Mouse (Mus musculus) liver, adult 2 months (tissue): ENCODE results near the gene Gm21970. TPM values are rescaled to one million over a fixed set of nuclear protein-coding genes. Genes with fewer than 3 reads are reported as not detected.

ENCODE experiments used
- DNase-seq: peaks from one replicate; pipeline ENCODE4 v3.0.0-alpha.2; 2011; ENCODE audit warnings: low read depth, low spot score; ENCODE audit errors: extremely low read depth
- H3K27ac ChIP-seq: fragments of 200-500 bp; replicated peaks from 2 replicates; pipeline ENCODE4 v1.5.1; 2012; ENCODE audit warnings: low read depth, mild to moderate bottlenecking, control low read depth, inconsistent platforms, low read length; ENCODE audit not compliant: insufficient read depth
- H3K27me3 ChIP-seq: fragments of 200-500 bp; 2 replicates; pipeline ENCODE4 v1.6.1; 2012; ENCODE audit warnings: mild to moderate bottlenecking, moderate library complexity, low read length, inconsistent platforms; ENCODE audit not compliant: control insufficient read depth, insufficient read depth
- H3K36me3 ChIP-seq: fragments of 200-500 bp; 2 replicates; pipeline ENCODE4 v1.6.1; 2012; ENCODE audit warnings: low read length, inconsistent platforms; ENCODE audit not compliant: control insufficient read depth, insufficient read depth
- H3K4me1 ChIP-seq: fragments of 200-500 bp; 2 replicates; pipeline ENCODE4 v1.6.1; 2011; ENCODE audit warnings: low read length; ENCODE audit not compliant: control insufficient read depth, insufficient read depth
- H3K4me3 ChIP-seq: fragments of 200-500 bp; 2 replicates; pipeline ENCODE4 v1.5.1; 2011; ENCODE audit warnings: low read depth, mild to moderate bottlenecking, control low read depth, low read length, moderate library complexity; ENCODE audit not compliant: insufficient read depth
- H3K79me2 ChIP-seq: fragments of 200-500 bp; 2 replicates; pipeline ENCODE4 v1.6.1; 2012; ENCODE audit warnings: inconsistent platforms, mild to moderate bottlenecking, low read length, moderate library complexity; ENCODE audit not compliant: control insufficient read depth, insufficient read depth
- H3K9ac ChIP-seq: fragments of 200-500 bp; 2 replicates; pipeline ENCODE4 v1.6.1; 2012; ENCODE audit warnings: low read depth, mild to moderate bottlenecking, control low read depth, inconsistent platforms, low read length
- CTCF ChIP-seq: fragments of 200-500 bp; IDR thresholded peaks from 2 replicates; pipeline ENCODE4 v1.5.1; 2011; ENCODE audit warnings: low read depth, low read length, control low read depth
- POLR2A ChIP-seq: fragments of 200-500 bp; IDR thresholded peaks from 2 replicates; pipeline ENCODE4 v1.6.1; 2011; ENCODE audit warnings: low read length, control low read depth; ENCODE audit not compliant: insufficient read depth; ENCODE audit errors: extremely low read depth
- WGBS: fragments of 180-500 bp; shearing (Covaris S2); methylation state at CpG from one replicate; pipeline ENCODE4 v1.1.7; 2018; 5-methylcytosine and 5-hydroxymethylcytosine counted together
- polyA plus RNA-seq: library from polyadenylated mRNA; depleted of rRNA; stranded (reverse); fragments of >200 nt; gene quantifications from 2 replicates; pipeline ENCODE4 v1.2.3, GENCODE M21; 2012
- total RNA-seq: library from RNA; depleted of rRNA; stranded (reverse); fragments of >200 nt; gene quantifications from 2 replicates; pipeline ENCODE4 v1.2.3, GENCODE M21; 2014

The Gm21970 gene
- total and polyA plus RNA-seq, 2 experiments = 0.83 TPM; not detected in 1

GRCm38 (mm10) chr16:91461773-91462181 is 70.3 kb downstream of the Gm21970 start:
- Histone ChIP-seq H3K4me3 (no peak overlapping the region), H3K79me2 (no peaks in the 10 kb centered on the region), H3K4me1 (peaks cover 9% of the 10 kb centered on the region), H3K27me3 (no peaks in the 10 kb centered on the region), H3K27ac (peak overlapping the region; percentile 21), H3K9ac (no peak overlapping the region), H3K36me3 (no peaks in the 10 kb centered on the region)
- DNase-seq = peak; percentile 31
- no peak for TF ChIP-seq POLR2A
- no peak for TF ChIP-seq CTCF
- 72% methylated on average over 9 of the region's 9 CpGs for WGBS

- no peak overlapping the region for H3K9ac ChIP-seq
- no peak for TF ChIP-seq CTCF
- TF ChIP-seq POLR2A = no peak
- peaks cover 9% of the 10 kb centered on the region for H3K4me1 ChIP-seq
- H3K36me3 ChIP-seq = no peaks in the 10 kb centered on the region
- no peak overlapping the region for H3K4me3 ChIP-seq
- H3K79me2 ChIP-seq = no peaks in the 10 kb centered on the region
- no peak for DNase-seq
- no peak overlapping the region for H3K27ac ChIP-seq
- no peaks in the 10 kb centered on the region for H3K27me3 ChIP-seq
- WGBS = 53% methylated on average over 3 of the region's 3 CpGs
Observed at GRCm38 (mm10) chr16:91462644-91463043, 71.1 kb downstream of the Gm21970 start.

- Histone ChIP-seq H3K4me3 (no peak overlapping the region), H3K9ac (no peak overlapping the region), H3K36me3 (no peaks in the 10 kb centered on the region), H3K27me3 (no peaks in the 10 kb centered on the region), H3K27ac (no peak overlapping the region), H3K4me1 (peaks cover 9% of the 10 kb centered on the region), H3K79me2 (no peaks in the 10 kb centered on the region)
- TF ChIP-seq CTCF (no peak), POLR2A (no peak)
- DNase-seq = no peak
- 88% methylated on average over 2 of the region's 2 CpGs for WGBS
Observed at GRCm38 (mm10) chr16:91463400-91463799, 71.9 kb downstream of the Gm21970 start.

- TF ChIP-seq CTCF = no peak
- no peak for TF ChIP-seq POLR2A
- Histone ChIP-seq H3K9ac (peak overlapping the region; percentile 81), H3K36me3 (no peaks in the 10 kb centered on the region), H3K4me3 (peak overlapping the region; percentile 62; the same call in 1 of the 2 replicates), H3K79me2 (no peaks in the 10 kb centered on the region), H3K27me3 (no peaks in the 10 kb centered on the region), H3K4me1 (peaks cover 9% of the 10 kb centered on the region), H3K27ac (peak overlapping the region; percentile 84; the same call in 1 of the 2 replicates)
- DNase-seq = peak; percentile 49
- 52% methylated on average over 4 of the region's 4 CpGs for WGBS
Observed at GRCm38 (mm10) chr16:91463836-91464400, 72.4 kb downstream of the Gm21970 start.

DNA sequence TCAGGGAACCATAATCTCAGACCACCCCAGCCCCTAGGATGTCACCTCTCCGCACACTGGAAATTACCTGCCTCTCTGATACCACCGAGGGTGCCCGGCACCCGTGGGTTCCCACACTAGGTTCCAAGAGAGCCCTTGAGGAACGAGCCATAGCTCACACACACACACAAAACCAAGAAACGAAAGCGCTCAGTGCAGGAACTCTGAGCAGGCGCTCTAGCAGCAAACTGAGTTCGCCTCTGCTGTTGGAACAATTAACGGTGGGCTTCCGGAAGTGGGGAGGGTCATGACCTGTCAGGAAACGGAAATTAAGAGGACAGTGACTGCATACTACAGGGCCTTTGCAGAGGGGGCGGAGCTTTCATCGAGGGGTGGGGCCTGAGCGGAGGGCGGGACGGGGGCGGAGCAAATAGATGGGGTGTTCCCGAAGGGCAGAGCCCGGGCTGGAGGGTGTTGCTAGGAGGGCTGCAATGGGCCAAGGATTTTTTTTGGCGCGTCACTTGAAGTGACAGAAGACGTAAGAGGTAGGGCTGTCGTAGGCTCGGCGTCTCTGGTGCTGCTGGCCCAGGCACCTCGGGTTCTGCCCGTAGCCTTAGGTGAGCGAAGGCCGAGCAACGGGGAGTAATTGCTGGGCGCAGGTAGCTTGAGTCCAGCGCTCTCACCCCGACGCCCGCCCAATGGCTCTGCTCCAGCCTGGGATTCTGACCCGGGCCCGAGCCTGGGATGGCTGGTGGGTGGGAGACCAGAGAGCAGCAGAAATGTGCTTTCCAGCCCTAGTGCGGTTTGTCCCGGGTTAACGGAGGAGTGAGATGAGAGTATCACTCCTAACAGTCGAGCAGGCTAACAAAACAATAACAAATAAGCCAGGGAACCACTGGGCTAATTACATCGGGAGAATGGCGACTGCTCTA is 73.3 kb downstream of the Gm21970 start:
- H3K4me1 ChIP-seq = peaks cover 9% of the 10 kb centered on the region
- H3K79me2 ChIP-seq = no peaks in the 10 kb centered on the region
- WGBS = 2% methylated on average over 44 of the region's 44 CpGs
- peak overlapping the region; percentile 79 for H3K4me3 ChIP-seq
- no peaks in the 10 kb centered on the region for H3K36me3 ChIP-seq
- TF ChIP-seq POLR2A = peak; percentile 47; the same call in 1 of the 2 replicates
- TF ChIP-seq CTCF = no peak
- peak overlapping the region; percentile 84 for H3K27ac ChIP-seq
- H3K9ac ChIP-seq = peak overlapping the region; percentile 81
- no peaks in the 10 kb centered on the region for H3K27me3 ChIP-seq
- peak; percentile 86 for DNase-seq
